Mouse (Mus musculus): ENCODE results near the gene Gimap4. TPM values are rescaled to one million over a fixed set of nuclear protein-coding genes. Genes with fewer than 3 reads are reported as not detected.

Gimap4 gene
- polyA plus RNA-seq, 1 experiment from 2014 or later: 10.1 TPM

DNA sequence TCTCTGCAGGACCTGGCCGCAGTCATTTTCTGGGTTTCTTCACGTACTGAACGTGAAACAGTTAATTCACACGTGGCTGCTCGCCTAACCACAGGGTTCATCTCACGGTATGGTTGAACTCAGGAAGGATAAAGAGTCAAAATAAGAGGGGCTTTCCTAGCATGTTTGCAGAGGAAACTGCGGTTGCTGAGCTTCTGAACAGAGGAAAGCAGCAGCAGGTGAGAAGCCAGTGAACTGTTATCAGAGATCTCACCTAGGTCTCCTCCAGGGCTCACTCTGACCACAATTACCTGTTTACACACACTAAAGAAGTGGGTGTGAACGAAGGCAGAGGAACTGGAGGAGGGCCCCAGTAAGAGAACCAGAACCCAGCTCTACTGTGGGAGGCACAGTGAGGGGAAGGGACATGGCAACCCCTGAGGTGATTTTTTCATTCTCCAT is 48.5 kb downstream of the Gimap4 start:
- H3K36me3 ChIP-seq: no peaks in the 10 kb centered on the region
- 59% methylated on average over 8 of the region's 8 CpGs for WGBS
- H3K4me3 ChIP-seq: no peak overlapping the region
- H3K4me1 ChIP-seq: no peaks in the 10 kb centered on the region
- H3K27me3 ChIP-seq (ENCODE audit: low read depth, poor library complexity, severe bottlenecking): no peaks in the 10 kb centered on the region
- H3K9me3 ChIP-seq (replicated peaks): no peaks in the 10 kb centered on the region
- DNase-seq (ENCODE audit: low spot score): no peak
- no peak overlapping the region for H3K27ac ChIP-seq

DNA sequence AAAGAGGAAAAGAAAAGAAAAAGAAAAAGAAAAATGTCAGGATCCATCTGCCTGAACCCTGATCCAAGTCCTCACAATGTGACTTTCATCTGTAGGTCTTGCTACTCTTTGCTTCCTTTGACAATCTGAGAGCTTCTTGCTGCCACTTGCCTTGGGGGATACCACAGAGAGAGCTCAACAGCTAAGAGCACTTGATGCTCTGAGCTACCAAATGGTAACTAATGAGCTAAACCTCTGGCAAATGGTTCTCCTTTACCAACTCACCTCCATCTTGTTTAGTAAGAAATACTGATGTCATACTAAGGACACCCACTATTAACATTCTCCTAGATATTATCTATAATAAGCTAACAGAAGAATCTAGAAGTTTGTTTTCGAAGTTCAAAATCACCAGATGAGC is 49.3 kb downstream of the Gimap4 start:
- WGBS: 85% methylated on average over 1 of the region's 1 CpGs
- no peaks in the 10 kb centered on the region for H3K27me3 ChIP-seq (ENCODE audit: low read depth, poor library complexity, severe bottlenecking)
- H3K4me1 ChIP-seq: no peaks in the 10 kb centered on the region
- no peaks in the 10 kb centered on the region for H3K36me3 ChIP-seq
- no peaks in the 10 kb centered on the region for H3K9me3 ChIP-seq (replicated peaks)
- no peak for DNase-seq (ENCODE audit: low spot score)
- H3K27ac ChIP-seq: no peak overlapping the region
- no peak overlapping the region for H3K4me3 ChIP-seq

DNA sequence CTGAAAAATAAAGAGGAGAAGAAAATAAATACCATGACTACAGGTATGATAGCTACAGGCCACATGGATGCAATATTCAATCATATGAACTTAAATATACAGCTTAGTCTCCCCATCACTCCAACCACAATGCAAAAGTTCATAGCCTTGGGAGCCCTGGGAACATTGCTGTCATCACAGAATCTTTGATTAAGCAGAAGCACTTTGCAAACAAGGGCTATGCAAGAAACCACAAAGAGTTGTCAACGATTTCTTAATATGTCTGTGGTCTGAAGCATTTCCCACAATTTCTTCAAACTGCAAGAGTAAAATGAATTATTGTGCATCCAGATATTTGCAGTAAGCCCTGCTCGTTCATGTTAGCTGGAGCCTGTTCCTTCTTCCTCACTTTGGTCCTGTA is 52.7 kb downstream of the Gimap4 start:
- no peak for DNase-seq (ENCODE audit: low spot score)
- H3K4me3 ChIP-seq: no peak overlapping the region
- H3K27ac ChIP-seq: no peak overlapping the region
- H3K4me1 ChIP-seq: peaks cover 5% of the 10 kb centered on the region
- no peaks in the 10 kb centered on the region for H3K36me3 ChIP-seq
- WGBS: 85% methylated on average over 2 of the region's 2 CpGs
- peaks cover 20% of the 10 kb centered on the region for H3K27me3 ChIP-seq (ENCODE audit: low read depth, poor library complexity, severe bottlenecking)
- H3K9me3 ChIP-seq (replicated peaks): no peaks in the 10 kb centered on the region

DNA sequence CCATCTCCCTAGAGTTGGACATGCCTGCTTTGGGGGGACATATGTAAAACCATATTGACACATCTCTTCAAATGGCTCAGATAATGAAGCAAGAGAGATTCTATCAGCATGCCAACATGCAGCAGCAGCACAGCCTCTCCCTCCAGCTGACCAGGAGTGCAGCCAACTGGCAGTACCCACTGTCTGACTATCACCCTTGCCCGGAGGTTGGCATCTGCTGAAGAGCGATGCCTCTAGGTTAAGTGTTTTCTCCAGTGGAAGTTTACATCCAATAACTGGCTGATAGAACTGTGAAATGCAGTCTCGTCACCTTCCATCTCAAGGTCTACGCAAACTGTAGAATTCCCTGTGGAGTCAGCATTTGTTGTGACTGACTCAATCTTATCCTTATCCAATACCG is 53.3 kb downstream of the Gimap4 start:
- WGBS: 95% methylated on average over 5 of the region's 5 CpGs
- no peak overlapping the region for H3K27ac ChIP-seq
- no peaks in the 10 kb centered on the region for H3K36me3 ChIP-seq
- DNase-seq (ENCODE audit: low spot score): no peak
- H3K4me3 ChIP-seq: no peak overlapping the region
- peaks cover 11% of the 10 kb centered on the region for H3K4me1 ChIP-seq
- H3K9me3 ChIP-seq (replicated peaks): no peaks in the 10 kb centered on the region
- H3K27me3 ChIP-seq (ENCODE audit: low read depth, poor library complexity, severe bottlenecking): peaks cover 26% of the 10 kb centered on the region

DNA sequence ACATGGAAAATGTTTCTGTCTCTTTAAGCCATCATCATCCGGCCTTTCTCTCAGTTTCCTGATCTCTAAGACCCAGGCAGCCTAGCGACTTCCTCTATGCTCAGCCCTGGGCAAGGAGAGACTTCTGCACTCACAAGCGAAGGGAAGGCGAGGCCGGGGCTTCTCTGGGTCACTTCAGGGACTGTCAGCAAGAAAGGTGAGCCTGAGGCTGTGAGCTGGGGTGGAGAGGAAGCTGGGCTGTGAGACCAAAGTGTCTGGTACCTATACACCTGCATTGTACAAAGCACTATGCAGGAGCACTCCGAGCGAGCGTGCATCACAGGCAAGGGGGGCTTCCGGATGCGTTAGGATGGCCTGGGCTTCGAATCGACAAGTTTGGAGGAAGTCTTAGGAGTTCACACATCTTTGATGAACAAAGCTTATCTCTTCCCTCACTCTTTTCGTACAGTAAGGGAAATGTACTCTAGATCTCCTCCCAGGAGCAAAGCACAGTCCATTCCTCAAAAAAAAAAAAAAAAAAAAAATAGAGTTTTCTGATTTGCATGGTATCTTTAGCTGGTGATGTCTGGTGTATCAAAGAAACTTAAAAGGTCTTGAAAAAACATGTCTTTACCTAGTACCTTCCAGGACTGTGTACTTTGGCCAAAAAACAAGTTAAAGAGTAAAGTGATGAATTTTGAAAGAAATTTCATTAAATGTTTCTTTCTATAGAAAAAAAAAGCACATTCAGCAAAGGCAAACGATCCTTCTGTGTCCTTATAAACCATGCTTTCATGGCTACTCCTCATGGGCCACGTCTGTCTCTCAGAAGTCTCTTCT is 54.8 kb downstream of the Gimap4 start, which contains the start of gene Gimap1:
Gene Gimap1, plus strand, starts transcription at position 94 of the 819 bp plus-strand sequence.
- DNase-seq (ENCODE audit: low spot score): no peak
- Histone ChIP-seq H3K4me1 (peaks cover 16% of the 10 kb centered on the region), H3K27ac (no peak within 1 kb of the TSS), H3K27me3 (ENCODE audit: low read depth, poor library complexity, severe bottlenecking) (peaks cover 41% of the 10 kb centered on the region), H3K4me3 (no peak within 1 kb of the TSS), H3K36me3 (no peaks in the 10 kb centered on the region), H3K9me3 (replicated peaks) (no peaks in the 10 kb centered on the region)
- WGBS: 78% methylated on average over 15 of the region's 15 CpGs

DNA sequence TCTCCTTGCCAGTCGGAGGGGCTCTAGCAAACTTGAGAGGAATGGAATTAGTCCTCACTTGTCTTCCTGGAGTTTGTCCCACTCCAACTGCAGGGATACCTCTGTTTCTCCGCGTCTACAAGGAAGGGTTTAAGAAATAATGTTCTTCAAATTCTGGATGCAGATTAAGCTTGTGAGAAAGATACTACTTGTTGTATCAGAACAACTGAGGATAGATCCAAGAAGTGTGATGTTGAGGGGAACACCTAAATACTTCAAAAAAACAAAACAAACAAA is 55.4 kb downstream of the Gimap4 start:
- Histone ChIP-seq H3K27ac (no peak overlapping the region), H3K9me3 (replicated peaks) (no peaks in the 10 kb centered on the region), H3K36me3 (no peaks in the 10 kb centered on the region), H3K4me3 (no peak overlapping the region), H3K27me3 (ENCODE audit: low read depth, poor library complexity, severe bottlenecking) (peaks cover 45% of the 10 kb centered on the region), H3K4me1 (peaks cover 16% of the 10 kb centered on the region)
- no peak for DNase-seq (ENCODE audit: low spot score)
- WGBS: 91% methylated on average over 3 of the region's 3 CpGs

DNA sequence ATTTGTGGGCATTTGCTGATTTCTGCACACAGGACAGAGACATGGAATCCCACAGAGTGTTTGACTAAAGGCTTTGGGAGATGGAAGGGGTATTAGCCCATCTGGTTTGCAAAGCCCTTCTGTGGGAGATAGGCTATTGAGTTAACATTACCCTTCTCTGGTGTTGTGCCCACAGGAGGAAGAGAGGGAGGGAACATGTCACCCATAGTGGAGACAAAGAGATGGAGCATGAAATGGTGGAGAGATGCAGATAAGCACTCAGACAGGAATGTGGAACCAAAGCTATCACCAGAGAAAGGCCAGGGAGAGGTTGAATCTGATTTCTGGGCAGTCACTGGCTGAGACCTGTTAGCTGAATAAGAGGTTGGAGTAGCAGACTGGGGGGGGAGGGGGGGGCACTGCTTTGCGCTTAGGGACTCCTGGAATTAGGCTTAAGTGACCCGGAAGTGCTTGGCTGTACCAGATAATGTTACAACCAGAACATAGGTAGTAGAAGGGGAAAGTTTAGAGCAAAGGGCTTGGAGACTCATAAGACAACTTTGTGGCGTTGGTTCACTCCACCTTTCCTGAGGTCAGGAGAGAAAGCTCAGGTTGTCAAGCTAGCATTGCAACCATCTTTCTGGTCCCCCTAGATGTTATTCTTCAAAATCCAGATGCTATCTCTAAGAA is 56.3 kb downstream of the Gimap4 start:
- peaks cover 46% of the 10 kb centered on the region for H3K27me3 ChIP-seq (ENCODE audit: low read depth, poor library complexity, severe bottlenecking)
- WGBS: 78% methylated on average over 3 of the region's 3 CpGs
- no peak for DNase-seq (ENCODE audit: low spot score)

DNA sequence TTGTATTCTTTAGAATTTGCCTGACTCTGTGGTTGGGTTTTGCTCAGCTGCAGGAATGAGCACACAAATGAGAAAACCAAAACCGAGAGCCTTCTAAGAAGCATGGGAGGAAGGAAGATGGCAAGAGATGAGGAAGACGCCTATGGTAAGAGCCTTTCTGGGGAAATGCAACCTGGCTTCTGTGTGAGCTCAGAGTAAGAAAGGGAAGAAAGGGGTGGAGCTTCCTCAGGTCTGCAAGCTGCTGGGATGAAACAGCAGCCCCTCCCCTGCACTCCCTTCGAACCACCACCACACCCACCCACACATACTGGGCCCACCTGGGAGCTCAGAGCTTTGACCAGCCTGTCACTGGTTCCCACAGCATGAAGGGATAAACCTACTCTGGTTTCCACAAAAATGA is 56.9 kb downstream of the Gimap4 start:
- H3K9me3 ChIP-seq (replicated peaks): no peaks in the 10 kb centered on the region
- WGBS: 42% methylated on average over 3 of the region's 3 CpGs
- H3K36me3 ChIP-seq: no peaks in the 10 kb centered on the region
- DNase-seq (ENCODE audit: low spot score): no peak
- peaks cover 52% of the 10 kb centered on the region for H3K27me3 ChIP-seq (ENCODE audit: low read depth, poor library complexity, severe bottlenecking)
- H3K27ac ChIP-seq: no peak overlapping the region
- H3K4me1 ChIP-seq: peaks cover 22% of the 10 kb centered on the region
- H3K4me3 ChIP-seq: no peak overlapping the region

More for the DNA sequence above, 56.3 kb downstream of the Gimap4 start:
- Histone ChIP-seq H3K4me1 (peaks cover 16% of the 10 kb centered on the region), H3K27ac (no peak overlapping the region), H3K36me3 (no peaks in the 10 kb centered on the region), H3K9me3 (replicated peaks) (no peaks in the 10 kb centered on the region), H3K4me3 (no peak overlapping the region)

Other genes starting within 250 kb of the Gimap4 start
- gene Zfp467, start 238.7 kb upstream of the Gimap4 start, polyA plus RNA-seq (2016; fragmentation: Nextera tagmentation; extraction: Ambion mirVana): 11.0 and 19.6 TPM in 2 replicates
- gene Sspo, start 236.3 kb upstream of the Gimap4 start, polyA plus RNA-seq (2016; fragmentation: Nextera tagmentation; extraction: Ambion mirVana): 0.20 and 0.45 TPM in 2 replicates
- gene Atp6v0e2, start 146.9 kb upstream of the Gimap4 start, polyA plus RNA-seq (2016; fragmentation: Nextera tagmentation; extraction: Ambion mirVana): 4.6 and 4.8 TPM in 2 replicates
- 13.1 and 17.2 TPM in 2 replicates for gene Lrrc61, start 129.8 kb upstream of the Gimap4 start, polyA plus RNA-seq (2016; fragmentation: Nextera tagmentation; extraction: Ambion mirVana)
- 6.1 and 7.3 TPM in 2 replicates for gene Rarres2, start 111.8 kb upstream of the Gimap4 start, polyA plus RNA-seq (2016; fragmentation: Nextera tagmentation; extraction: Ambion mirVana)
- not detected in 2 replicates for gene Gm45021, start 94.9 kb upstream of the Gimap4 start, polyA plus RNA-seq (2016; fragmentation: Nextera tagmentation; extraction: Ambion mirVana)
- gene Repin1, start 90.7 kb upstream of the Gimap4 start, polyA plus RNA-seq (2016; fragmentation: Nextera tagmentation; extraction: Ambion mirVana): 53.1 and 57.3 TPM in 2 replicates
- gene Gm44965, start 90.6 kb upstream of the Gimap4 start, polyA plus RNA-seq (2016; fragmentation: Nextera tagmentation; extraction: Ambion mirVana): not detected in 2 replicates
- gene Zfp775, start 82.5 kb upstream of the Gimap4 start, polyA plus RNA-seq (2016; fragmentation: Nextera tagmentation; extraction: Ambion mirVana): 7.7 and 10.6 TPM in 2 replicates
- gene AI854703, start 57.8 kb upstream of the Gimap4 start, polyA plus RNA-seq (2016; fragmentation: Nextera tagmentation; extraction: Ambion mirVana): 1.1 and 1.3 TPM in 2 replicates
- gene Gimap8, start 37.3 kb upstream of the Gimap4 start, polyA plus RNA-seq (2016; fragmentation: Nextera tagmentation; extraction: Ambion mirVana): 0.35 TPM in 2 replicates
- gene Gimap9, start 8.4 kb upstream of the Gimap4 start, polyA plus RNA-seq (2016; fragmentation: Nextera tagmentation; extraction: Ambion mirVana): 3.9 and 4.1 TPM in 2 replicates
- gene Gimap6, start 23.7 kb downstream of the Gimap4 start, polyA plus RNA-seq (2016; fragmentation: Nextera tagmentation; extraction: Ambion mirVana): 15.7 and 17.2 TPM in 2 replicates
- 0.83 and 1.3 TPM in 2 replicates for gene Gm28053, start 34.1 kb downstream of the Gimap4 start, polyA plus RNA-seq (2016; fragmentation: Nextera tagmentation; extraction: Ambion mirVana)
- gene Gimap7, start 34.1 kb downstream of the Gimap4 start, polyA plus RNA-seq (2016; fragmentation: Nextera tagmentation; extraction: Ambion mirVana): not detected in 2 replicates
- 7.9 and 8.5 TPM in 2 replicates for gene Gimap1, start 54.5 kb downstream of the Gimap4 start, polyA plus RNA-seq (2016; fragmentation: Nextera tagmentation; extraction: Ambion mirVana)
- 1.3 and 1.4 TPM in 2 replicates for gene Gimap5, start 61.6 kb downstream of the Gimap4 start, polyA plus RNA-seq (2016; fragmentation: Nextera tagmentation; extraction: Ambion mirVana)
- not detected in 2 replicates for gene Gimap3, start 86.3 kb downstream of the Gimap4 start, polyA plus RNA-seq (2016; fragmentation: Nextera tagmentation; extraction: Ambion mirVana)
- 18.0 and 29.0 TPM in 2 replicates for gene Tmem176a, start 156.4 kb downstream of the Gimap4 start, polyA plus RNA-seq (2016; fragmentation: Nextera tagmentation; extraction: Ambion mirVana)
- 34.0 and 57.7 TPM in 2 replicates for gene Tmem176b, start 156.9 kb downstream of the Gimap4 start, polyA plus RNA-seq (2016; fragmentation: Nextera tagmentation; extraction: Ambion mirVana)
- gene Aoc1, start 188.3 kb downstream of the Gimap4 start, polyA plus RNA-seq (2016; fragmentation: Nextera tagmentation; extraction: Ambion mirVana): not detected in 2 replicates
- gene 1600015I10Rik, start 245.3 kb downstream of the Gimap4 start, polyA plus RNA-seq (2016; fragmentation: Nextera tagmentation; extraction: Ambion mirVana): not detected in 2 replicates

All from limb, embryonic 10.5 days (tissue).